Mouse (Mus musculus) forebrain, embryonic 12.5 days (tissue): ENCODE measurements around the gene Itpr3. TPM values are rescaled to one million over a fixed set of nuclear protein-coding genes. Genes with fewer than 3 reads are reported as not detected.

Source experiments
- ATAC-seq: fragments of 200-750 bp; cut with Nextera tagmentation; 2 replicates; pipeline ENCODE4 v1.8.0; 2017; ENCODE audit warnings: moderate TSS enrichment; ENCODE audit not compliant: low FRiP score
- H3K27ac ChIP-seq: fragments of 300-500 bp; sonication (generic); 2 replicates; pipeline ENCODE4 v1.5.1; 2016; ENCODE audit warnings: mild to moderate bottlenecking
- H3K27me3 ChIP-seq: fragments of 300-500 bp; sonication (generic); 2 replicates; pipeline ENCODE4 v1.6.1; 2016; ENCODE audit warnings: mild to moderate bottlenecking
- H3K36me3 ChIP-seq: fragments of 300-500 bp; sonication (generic); replicated peaks from 2 replicates; pipeline ENCODE4 v1.6.1; 2016; ENCODE audit warnings: mild to moderate bottlenecking
- H3K4me1 ChIP-seq: fragments of 300-500 bp; sonication (generic); 2 replicates; pipeline ENCODE4 v1.6.1; 2016
- H3K4me2 ChIP-seq: fragments of 300-500 bp; sonication (generic); 2 replicates; pipeline ENCODE4 v1.6.1; 2016; ENCODE audit warnings: mild to moderate bottlenecking, moderate library complexity
- H3K4me3 ChIP-seq: fragments of 300-500 bp; sonication (generic); replicated peaks from 2 replicates; pipeline ENCODE4 v1.5.1; 2016; ENCODE audit warnings: mild to moderate bottlenecking
- H3K9ac ChIP-seq: fragments of 300-500 bp; sonication (generic); 2 replicates; pipeline ENCODE4 v1.6.1; 2016; ENCODE audit warnings: mild to moderate bottlenecking
- H3K9me3 ChIP-seq: fragments of 300-500 bp; sonication (generic); 2 replicates; pipeline ENCODE4 v1.6.1; 2016
- WGBS: fragments of 180-500 bp; shearing (Covaris S2); methylation state at CpG from one replicate; pipeline ENCODE4 v1.1.7; 2016; 5-methylcytosine and 5-hydroxymethylcytosine counted together
- polyA plus RNA-seq: library from polyadenylated mRNA; unstranded; fragments of >200 nt; fragmentation: Nextera tagmentation; extraction: Ambion mirVana; gene quantifications from 2 replicates; pipeline ENCODE4 v1.2.1, GENCODE M21; 2016

Gene Itpr3
- polyA plus RNA-seq, 1 experiment from 2014 or later: 1.6 TPM

DNA sequence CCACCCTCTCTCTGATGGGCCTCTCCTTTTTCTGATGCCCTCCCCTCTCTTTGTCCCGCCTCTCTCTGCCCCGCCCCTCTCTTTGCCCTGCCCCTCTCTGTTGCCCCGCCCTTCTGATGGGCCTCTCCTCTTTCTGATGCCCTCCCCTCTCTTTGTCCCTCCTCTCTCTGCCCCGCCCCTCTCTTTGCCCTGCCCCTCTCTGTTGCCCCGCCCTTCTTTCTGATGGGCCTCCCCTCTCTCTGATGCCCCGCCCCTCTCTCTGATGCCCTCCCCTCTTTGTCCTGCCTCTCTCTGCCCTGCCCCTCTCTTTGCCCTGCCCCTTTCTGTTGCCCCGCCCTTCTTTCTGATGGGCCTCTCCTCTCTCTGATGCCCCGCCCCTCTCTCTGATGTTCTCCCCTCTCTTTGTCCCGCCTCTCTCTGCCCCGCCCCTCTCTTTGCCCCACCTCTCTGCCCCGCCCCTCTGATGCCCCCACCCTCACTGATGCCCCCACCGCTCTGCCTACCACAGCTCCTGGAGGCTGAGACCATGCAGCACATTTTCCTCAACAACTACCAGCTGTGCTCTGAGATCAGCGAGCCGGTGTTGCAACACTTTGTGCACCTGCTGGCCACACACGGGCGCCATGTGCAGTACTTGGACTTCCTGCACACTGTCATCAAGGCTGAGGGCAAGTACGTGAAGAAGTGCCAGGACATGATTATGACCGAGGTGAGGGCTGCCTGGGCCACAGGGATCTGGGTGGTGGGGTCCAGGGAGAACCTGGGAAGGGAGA lies 48.8 kb downstream of the Itpr3 start:
- H3K36me3 ChIP-seq: no peaks in the 10 kb centered on the region
- peaks cover 8% of the 10 kb centered on the region for H3K4me1 ChIP-seq
- no peak for ATAC-seq
- H3K4me2 ChIP-seq: no peak overlapping the region
- no peaks in the 10 kb centered on the region for H3K27me3 ChIP-seq
- no peak overlapping the region for H3K4me3 ChIP-seq
- no peaks in the 10 kb centered on the region for H3K9me3 ChIP-seq
- no peak overlapping the region for H3K9ac ChIP-seq
- WGBS: 67% methylated on average over 15 of the region's 18 CpGs
- H3K27ac ChIP-seq: no peak overlapping the region

DNA sequence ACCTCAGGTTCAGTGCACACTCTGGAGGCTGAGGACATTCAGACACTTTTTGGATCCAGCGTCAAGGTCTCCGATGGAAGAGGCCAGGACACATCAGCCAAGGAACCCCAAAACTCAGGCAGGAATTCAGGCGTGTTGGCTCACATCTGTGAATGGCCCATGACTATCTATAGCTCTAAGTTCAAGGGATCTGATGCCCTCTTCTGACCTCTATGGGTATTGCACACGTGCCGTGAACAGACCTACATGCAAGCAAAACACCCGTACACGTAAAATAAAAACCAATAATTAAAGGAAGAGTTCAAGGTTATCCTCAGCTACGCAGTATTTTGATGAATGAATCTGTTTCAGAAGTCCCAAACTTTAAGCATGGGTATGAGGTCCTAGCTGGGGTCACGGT lies 49.6 kb downstream of the Itpr3 start:
- H3K4me1 ChIP-seq: peaks cover 8% of the 10 kb centered on the region
- no peak for ATAC-seq
- H3K4me3 ChIP-seq: no peak overlapping the region
- H3K36me3 ChIP-seq: no peaks in the 10 kb centered on the region
- no peaks in the 10 kb centered on the region for H3K9me3 ChIP-seq
- no peak overlapping the region for H3K9ac ChIP-seq
- no peak overlapping the region for H3K4me2 ChIP-seq
- no peak overlapping the region for H3K27ac ChIP-seq
- 84% methylated on average over 9 of the region's 9 CpGs for WGBS
- no peaks in the 10 kb centered on the region for H3K27me3 ChIP-seq

DNA sequence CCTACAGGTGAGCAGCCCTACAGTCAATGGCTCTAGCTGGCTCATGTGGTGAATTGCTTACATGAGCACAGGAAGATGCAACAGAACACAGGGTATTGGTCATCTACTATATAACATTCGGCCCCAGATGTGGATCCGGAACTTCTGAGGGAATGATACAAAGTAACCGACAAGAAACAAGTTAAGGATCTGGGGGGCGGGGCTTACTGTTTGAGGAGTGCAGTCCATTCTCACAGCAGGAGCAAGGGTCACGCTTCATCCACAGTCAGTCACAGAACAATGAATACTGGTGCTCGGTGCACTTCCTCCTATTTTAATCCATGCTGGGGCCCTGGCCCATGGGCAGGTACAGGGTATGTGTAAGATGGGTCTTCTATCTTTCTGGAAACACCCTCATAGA lies 50.8 kb downstream of the Itpr3 start:
- 81% methylated on average over 6 of the region's 6 CpGs for WGBS
- H3K9ac ChIP-seq: no peak overlapping the region
- H3K36me3 ChIP-seq: no peaks in the 10 kb centered on the region
- H3K4me1 ChIP-seq: peaks cover 1% of the 10 kb centered on the region; the same call in 1 of the 2 replicates
- no peak overlapping the region for H3K4me2 ChIP-seq
- H3K9me3 ChIP-seq: no peaks in the 10 kb centered on the region
- no peak for ATAC-seq
- no peak overlapping the region for H3K27ac ChIP-seq
- H3K27me3 ChIP-seq: no peaks in the 10 kb centered on the region
- H3K4me3 ChIP-seq: no peak overlapping the region

DNA sequence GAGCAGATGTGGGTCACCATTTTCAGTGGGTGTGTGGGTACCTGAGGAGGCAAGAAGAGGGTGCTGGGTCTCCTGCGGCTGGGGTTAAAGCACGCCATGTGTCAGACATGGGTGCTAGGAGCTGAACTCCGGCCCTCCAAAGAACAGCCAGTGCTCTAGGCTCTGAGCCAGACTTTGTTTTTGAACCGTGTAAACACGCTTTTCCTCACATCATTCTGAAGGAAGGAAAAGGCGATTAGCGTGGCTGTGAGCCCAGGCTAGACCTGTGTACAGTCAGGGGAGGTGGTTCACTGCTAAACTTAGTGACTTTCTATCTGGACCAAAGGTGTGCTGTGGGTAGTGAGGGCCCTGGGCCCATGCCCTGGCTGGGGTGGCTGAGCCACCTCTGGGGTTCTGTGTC lies 53.0 kb downstream of the Itpr3 start:
- no peak for ATAC-seq
- H3K9ac ChIP-seq: no peak overlapping the region
- H3K36me3 ChIP-seq: no peaks in the 10 kb centered on the region
- WGBS: 89% methylated on average over 7 of the region's 7 CpGs
- no peaks in the 10 kb centered on the region for H3K27me3 ChIP-seq
- H3K9me3 ChIP-seq: no peaks in the 10 kb centered on the region
- H3K4me3 ChIP-seq: no peak overlapping the region
- no peak overlapping the region for H3K4me2 ChIP-seq
- no peaks in the 10 kb centered on the region for H3K4me1 ChIP-seq
- no peak overlapping the region for H3K27ac ChIP-seq

DNA sequence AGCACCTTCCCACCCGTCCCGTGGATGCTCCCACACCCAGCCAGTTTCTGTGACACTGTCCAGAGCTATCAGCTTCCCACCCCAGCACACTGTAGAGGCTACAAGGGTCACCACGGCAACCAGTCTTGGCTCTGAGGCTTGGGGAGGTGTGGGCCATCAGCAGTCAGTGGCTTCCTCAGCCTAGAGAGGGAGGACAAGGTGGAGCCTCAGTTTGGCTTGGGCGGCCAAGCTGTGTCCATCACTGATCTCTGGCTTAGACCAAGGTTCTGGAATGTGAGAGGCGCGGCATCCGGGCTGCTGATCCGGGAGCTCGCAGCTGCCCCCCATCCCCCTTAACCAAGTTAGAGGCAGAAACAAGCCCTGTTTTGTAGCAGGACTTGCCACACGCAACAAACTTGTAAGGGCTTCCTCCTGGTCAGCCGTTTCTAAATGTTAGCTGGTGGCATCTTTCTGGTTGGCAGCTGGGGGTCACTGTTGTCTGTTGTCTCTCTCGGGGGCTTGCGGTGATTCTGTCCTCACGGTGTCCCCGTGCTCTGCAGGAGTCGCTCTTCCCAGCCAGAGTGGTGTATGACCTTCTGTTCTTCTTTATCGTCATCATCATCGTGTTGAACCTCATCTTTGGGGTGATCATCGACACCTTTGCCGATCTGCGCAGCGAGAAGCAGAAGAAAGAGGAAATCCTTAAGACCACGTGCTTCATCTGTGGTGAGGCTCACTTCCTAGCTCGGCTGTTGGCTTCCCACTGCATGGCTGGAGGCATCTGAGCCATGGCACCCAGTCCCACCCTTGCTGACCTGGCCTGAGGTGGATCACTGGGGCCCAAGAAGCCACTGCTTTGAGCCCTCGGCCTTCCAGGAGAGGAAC lies 61.8 kb downstream of the Itpr3 start:
- H3K36me3 ChIP-seq: peaks cover 26% of the 10 kb centered on the region
- H3K9me3 ChIP-seq: no peaks in the 10 kb centered on the region
- WGBS: 89% methylated on average over 25 of the region's 25 CpGs
- peaks cover 24% of the 10 kb centered on the region for H3K4me1 ChIP-seq
- H3K4me3 ChIP-seq: no peak overlapping the region
- peaks cover 13% of the 10 kb centered on the region for H3K27me3 ChIP-seq
- no peak for ATAC-seq
- H3K9ac ChIP-seq: no peak overlapping the region
- H3K27ac ChIP-seq: no peak overlapping the region
- H3K4me2 ChIP-seq: no peak overlapping the region

DNA sequence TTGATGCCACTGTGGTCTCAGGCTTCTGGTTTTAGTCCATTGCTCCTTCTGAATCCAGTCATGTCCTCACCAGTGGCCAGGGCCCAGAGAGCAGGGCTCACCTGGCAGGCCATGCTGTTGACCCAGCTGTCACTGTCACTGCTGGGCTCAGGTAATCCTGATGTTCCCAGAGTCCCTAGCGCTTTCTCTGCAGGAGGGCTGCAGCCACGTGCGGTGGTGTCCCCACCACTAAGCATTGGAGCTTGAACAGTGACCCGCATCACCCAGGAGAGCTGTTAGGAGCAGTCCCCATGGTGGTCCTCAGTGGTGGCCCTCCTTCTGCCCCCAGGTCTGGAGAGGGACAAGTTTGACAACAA lies 62.4 kb downstream of the Itpr3 start:
- Histone ChIP-seq H3K4me2 (no peak overlapping the region), H3K4me1 (peaks cover 24% of the 10 kb centered on the region), H3K36me3 (peaks cover 32% of the 10 kb centered on the region), H3K4me3 (no peak overlapping the region), H3K9ac (no peak overlapping the region), H3K27ac (no peak overlapping the region), H3K9me3 (no peaks in the 10 kb centered on the region), H3K27me3 (peaks cover 13% of the 10 kb centered on the region)
- 61% methylated on average over 4 of the region's 4 CpGs for WGBS
- no peak for ATAC-seq

- H3K9ac ChIP-seq: no peak overlapping the region
- H3K27me3 ChIP-seq: peaks cover 13% of the 10 kb centered on the region
- no peak overlapping the region for H3K4me3 ChIP-seq
- H3K36me3 ChIP-seq: peaks cover 37% of the 10 kb centered on the region
- 66% methylated on average over 8 of the region's 8 CpGs for WGBS
- no peak overlapping the region for H3K4me2 ChIP-seq
- ATAC-seq: no peak
- peaks cover 24% of the 10 kb centered on the region for H3K4me1 ChIP-seq
- no peaks in the 10 kb centered on the region for H3K9me3 ChIP-seq
- 0 out of 2 replicates have a peak overlapping the region, but pooled peaks have one; percentile 50 for H3K27ac ChIP-seq
These were observed 62.9 kb downstream of the Itpr3 start for GRCm38 (mm10) chr17:27119954-27120353.

DNA sequence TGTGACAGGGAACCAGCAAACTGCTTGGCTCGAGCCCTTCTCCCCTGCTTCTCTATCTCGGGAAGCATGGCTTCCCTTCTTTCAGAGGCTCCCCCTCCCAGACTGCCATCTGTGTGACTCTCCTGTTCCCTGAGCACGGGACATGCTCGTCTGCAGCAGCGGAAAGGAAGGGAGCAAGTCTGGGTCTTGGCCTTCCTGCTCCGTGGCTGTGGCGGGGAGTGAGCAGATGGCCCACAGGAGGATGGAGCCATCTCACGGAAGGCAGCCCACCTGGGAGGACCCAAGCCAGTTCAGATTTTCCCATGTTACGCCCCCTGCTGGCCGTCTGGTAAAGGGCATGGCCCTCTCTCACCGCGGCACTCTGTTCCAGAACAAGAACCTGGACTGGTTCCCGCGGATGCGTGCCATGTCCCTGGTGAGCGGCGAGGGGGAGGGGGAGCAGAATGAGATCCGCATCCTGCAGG lies 63.5 kb downstream of the Itpr3 start:
- 3% methylated on average over 18 of the region's 18 CpGs for WGBS
- no peaks in the 10 kb centered on the region for H3K9me3 ChIP-seq
- peaks cover 13% of the 10 kb centered on the region for H3K27me3 ChIP-seq
- ATAC-seq: peak; percentile 66
- peaks cover 25% of the 10 kb centered on the region for H3K4me1 ChIP-seq
- H3K9ac ChIP-seq: no peak overlapping the region
- H3K27ac ChIP-seq: 0 out of 2 replicates have a peak overlapping the region, but pooled peaks have one; percentile 50
- H3K4me3 ChIP-seq: no peak overlapping the region
- peaks cover 38% of the 10 kb centered on the region for H3K36me3 ChIP-seq
- H3K4me2 ChIP-seq: peak overlapping the region; percentile 22; the same call in 1 of the 2 replicates

- 38% methylated on average over 14 of the region's 14 CpGs for WGBS
- H3K27ac ChIP-seq: no peak overlapping the region
- peaks cover 13% of the 10 kb centered on the region for H3K27me3 ChIP-seq
- H3K4me3 ChIP-seq: no peak overlapping the region
- H3K4me1 ChIP-seq: peaks cover 31% of the 10 kb centered on the region
- H3K9ac ChIP-seq: no peak overlapping the region
- peaks cover 38% of the 10 kb centered on the region for H3K36me3 ChIP-seq
- no peak overlapping the region for H3K4me2 ChIP-seq
- H3K9me3 ChIP-seq: no peaks in the 10 kb centered on the region
- ATAC-seq: no peak
These were observed 64.2 kb downstream of the Itpr3 start for GRCm38 (mm10) chr17:27121266-27121665.

DNA sequence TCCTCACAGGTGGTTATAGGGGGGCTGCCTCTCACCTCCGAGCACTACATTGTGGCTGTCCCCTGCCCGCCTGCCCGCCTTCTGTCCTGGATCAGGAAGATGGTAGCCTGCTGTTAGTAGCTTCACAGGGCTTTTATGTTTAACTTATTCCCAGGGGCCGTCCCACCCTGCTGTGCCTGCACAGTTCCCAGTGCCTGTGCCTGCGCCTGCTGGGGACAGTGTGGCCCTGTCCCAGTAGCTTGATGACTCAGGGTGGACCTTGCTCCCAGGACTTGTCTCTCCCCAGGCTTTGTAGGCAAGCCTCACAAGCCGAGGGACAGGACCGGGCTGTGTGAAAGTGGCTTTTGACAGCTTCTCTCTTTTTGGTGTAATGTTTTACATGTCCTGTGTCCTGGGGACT lies 64.7 kb downstream of the Itpr3 start:
- no peak overlapping the region for H3K4me3 ChIP-seq

GRCm38 (mm10) chr17:27122701-27123100 lies 65.6 kb downstream of the Itpr3 start:
- Histone ChIP-seq H3K27me3 (peaks cover 13% of the 10 kb centered on the region), H3K36me3 (peaks cover 38% of the 10 kb centered on the region)
- ATAC-seq: no peak

More for the DNA sequence above, 64.7 kb downstream of the Itpr3 start:
- H3K36me3 ChIP-seq: peaks cover 38% of the 10 kb centered on the region
- peaks cover 13% of the 10 kb centered on the region for H3K27me3 ChIP-seq
- no peaks in the 10 kb centered on the region for H3K9me3 ChIP-seq
- no peak overlapping the region for H3K4me2 ChIP-seq
- no peak for ATAC-seq
- H3K9ac ChIP-seq: no peak overlapping the region
- H3K27ac ChIP-seq: no peak overlapping the region
- peaks cover 31% of the 10 kb centered on the region for H3K4me1 ChIP-seq
- WGBS: 74% methylated on average over 7 of the region's 7 CpGs

GRCm38 (mm10) chr17:27123103-27123502 lies 66.0 kb downstream of the Itpr3 start:
- peaks cover 33% of the 10 kb centered on the region for H3K4me1 ChIP-seq
- H3K9ac ChIP-seq: no peak overlapping the region
- ATAC-seq: no peak
- peaks cover 13% of the 10 kb centered on the region for H3K27me3 ChIP-seq
- H3K9me3 ChIP-seq: no peaks in the 10 kb centered on the region
- no peak overlapping the region for H3K27ac ChIP-seq
- H3K4me3 ChIP-seq: no peak overlapping the region
- peaks cover 38% of the 10 kb centered on the region for H3K36me3 ChIP-seq
- no peak overlapping the region for H3K4me2 ChIP-seq
- WGBS: 93% methylated on average over 2 of the region's 2 CpGs

More at GRCm38 (mm10) chr17:27122701-27123100, 65.6 kb downstream of the Itpr3 start:
- Histone ChIP-seq H3K9me3 (no peaks in the 10 kb centered on the region), H3K4me3 (no peak overlapping the region), H3K27ac (no peak overlapping the region), H3K4me2 (no peak overlapping the region), H3K9ac (no peak overlapping the region), H3K4me1 (peaks cover 31% of the 10 kb centered on the region)
- WGBS: 90% methylated on average over 11 of the region's 11 CpGs
